Comparison of ENCODE assay signal across 28 mouse cellular contexts in the genomic region with DNA sequence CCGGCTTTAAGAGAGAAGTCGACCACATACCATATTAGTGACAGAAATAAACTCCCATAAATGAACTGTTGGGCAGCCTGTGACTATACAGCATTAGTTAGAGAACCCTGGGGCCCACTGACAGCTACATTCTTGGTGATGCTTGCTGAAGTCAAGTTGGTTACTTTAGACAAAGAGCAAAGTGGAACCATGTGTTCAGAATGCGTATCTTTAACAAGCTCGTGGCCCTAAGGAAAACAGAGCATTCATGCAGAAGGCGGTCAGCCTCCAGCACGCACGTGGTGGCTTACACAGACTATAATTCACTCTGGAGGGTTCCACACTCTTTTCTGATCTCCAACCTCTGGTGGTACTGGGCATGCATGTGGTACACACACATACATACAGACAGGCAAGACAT. TPM values are rescaled to one million over a fixed set of nuclear protein-coding genes. Genes with fewer than 3 reads are reported as not detected.
A peak's percentile ranks its signal among the peaks of the same experiment; 100 is the strongest.
DNase-seq lines count a peak whose midpoint lies in the region; ATAC-seq lines count a peak whose summit lies in the region.
"Had no signal": no experiment of that assay in that cellular context is flagged by ENCODE, and none has a peak within 500 bp of the region (broad histone marks: within the 10 kb centered on the region; RNA-seq: fewer than 3 reads in every experiment).

No protein-coding gene starts in this region.

- H3K36me3 ChIP-seq in embryonic facial prominence, embryonic 11.5 days (replicated peaks; ENCODE audit: control insufficient read depth, insufficient read depth, low read depth, low read length), result no peaks in the 10 kb centered on the region
- no peaks in the 10 kb centered on the region for H3K36me3 ChIP-seq in limb, embryonic 11.5 days (ENCODE audit: control insufficient read depth, insufficient read depth, low read length)
- H3K36me3 ChIP-seq: embryonic facial prominence, embryonic 13.5 days; heart, embryonic 13.5 days had no signal

- no peak overlapping the region for H3K27ac ChIP-seq in embryonic facial prominence, embryonic 11.5 days (replicated peaks; ENCODE audit: low read depth, low read length)
- no peak overlapping the region for H3K27ac ChIP-seq in limb, embryonic 11.5 days (replicated peaks; ENCODE audit: low read depth, low read length)
- H3K27ac ChIP-seq: embryonic facial prominence, embryonic 13.5 days; forebrain, embryonic 13.5 days; gastrocnemius, adult 2 months; heart, embryonic 13.5 days; hindbrain, embryonic 14.5 days; hindbrain, postnatal 0 days had no signal

- no peak for ATAC-seq in embryonic facial prominence, embryonic 11.5 days (replicated peaks; ENCODE audit: insufficient number of reproducible peaks, low FRiP score, low TSS enrichment, low read depth)
- ATAC-seq in limb, embryonic 11.5 days (ENCODE audit: insufficient number of reproducible peaks, low FRiP score, low TSS enrichment, low read depth), result 0 out of 2 replicates have a peak, but pooled peaks have one; percentile 13
- ATAC-seq: activated CD4-positive, CD25-positive, alpha-beta regulatory T cell, adult 4 months; forebrain, embryonic 13.5 days; forebrain, embryonic 16.5 days; hindbrain, postnatal 0 days; inflammation-experienced regulatory T-cells, adult 6 months had no signal

- no peaks in the 10 kb centered on the region for H3K9me3 ChIP-seq in embryonic facial prominence, embryonic 11.5 days (replicated peaks; ENCODE audit: control insufficient read depth, low read length)
- no peaks in the 10 kb centered on the region for H3K9me3 ChIP-seq in limb, embryonic 11.5 days (ENCODE audit: control insufficient read depth, low read length)
- H3K9me3 ChIP-seq: embryonic facial prominence, embryonic 13.5 days; forebrain, embryonic 13.5 days; heart, embryonic 13.5 days had no signal

- no peak overlapping the region for H3K4me3 ChIP-seq in embryonic facial prominence, embryonic 11.5 days (ENCODE audit: low read depth, low read length)
- H3K4me3 ChIP-seq in limb, embryonic 11.5 days (ENCODE audit: low read depth, low read length), result no peak overlapping the region
- H3K4me3 ChIP-seq: embryonic facial prominence, embryonic 13.5 days; erythroblast, embryonic 14.5 days; forebrain, embryonic 13.5 days; gastrocnemius, adult 2 months; heart, embryonic 13.5 days had no signal

- H3K4me2 ChIP-seq in embryonic facial prominence, embryonic 11.5 days (ENCODE audit: low read depth, low read length), result no peak overlapping the region
- H3K4me2 ChIP-seq in limb, embryonic 11.5 days (ENCODE audit: low read depth, severe bottlenecking), result no peak overlapping the region
- H3K4me2 ChIP-seq: embryonic facial prominence, embryonic 13.5 days; forebrain, embryonic 13.5 days; heart, embryonic 13.5 days; hindbrain, embryonic 14.5 days had no signal

- no peak overlapping the region for H3K9ac ChIP-seq in embryonic facial prominence, embryonic 11.5 days (replicated peaks; ENCODE audit: low read length)
- H3K9ac ChIP-seq in limb, embryonic 11.5 days (ENCODE audit: low read length), result no peak overlapping the region
- H3K9ac ChIP-seq: embryonic facial prominence, embryonic 13.5 days; forebrain, embryonic 13.5 days; heart, embryonic 13.5 days; hindbrain, embryonic 14.5 days had no signal

- peak; percentile 55 for DNase-seq in embryo, embryonic 10 days (ENCODE audit: low spot score)
- no peak for DNase-seq in embryo, embryonic 9.5 days (ENCODE audit: extremely low spot score)
- peak; percentile 38 for DNase-seq in embryo, embryonic 10.5 days (ENCODE audit: low spot score)
- peak; percentile 76 for DNase-seq in embryonic facial prominence, embryonic 11.5 days (ENCODE audit: low spot score)
- DNase-seq in limb, embryonic 11.5 days (ENCODE audit: low spot score), result peak; percentile 33
- no peak for DNase-seq in kidney, postnatal 4 days
- no peak for DNase-seq in yolk sac, embryonic 10.5 days (ENCODE audit: low spot score)
- no peak for DNase-seq in lung, adult 18-20 months
- DNase-seq: adrenal gland, adult 8-10 months; adrenal gland, postnatal 25 days; cerebellum, adult 11-12 months; cerebellum, adult 8-10 months; cerebellum, postnatal 10 days; cerebellum, postnatal 36 days; gastrocnemius, adult 2 months; gastrocnemius, postnatal 14 days; heart, adult 18-20 months; heart, postnatal 14 days; heart, postnatal 4 days had no signal

- 36% methylated on average over 7 of the region's 7 CpGs for WGBS in embryonic facial prominence, embryonic 11.5 days
- 28% methylated on average over 7 of the region's 7 CpGs for WGBS in limb, embryonic 11.5 days

- H3K27me3 ChIP-seq in embryonic facial prominence, embryonic 11.5 days (ENCODE audit: control insufficient read depth, insufficient read depth, low read length), result no peaks in the 10 kb centered on the region
- H3K27me3 ChIP-seq in limb, embryonic 11.5 days (ENCODE audit: control insufficient read depth, insufficient read depth, low read length), result no peaks in the 10 kb centered on the region
- H3K27me3 ChIP-seq: embryonic facial prominence, embryonic 13.5 days; forebrain, embryonic 13.5 days; heart, embryonic 13.5 days had no signal

- H3K4me1 ChIP-seq in embryonic facial prominence, embryonic 11.5 days (ENCODE audit: control insufficient read depth, insufficient read depth, low read length), result no peaks in the 10 kb centered on the region
- no peaks in the 10 kb centered on the region for H3K4me1 ChIP-seq in limb, embryonic 11.5 days (ENCODE audit: control insufficient read depth, insufficient read depth, low read length)
- H3K4me1 ChIP-seq: forebrain, embryonic 13.5 days had no signal

RNA-seq across cellular contexts. Expression of a gene that starts 26.6 kb away (rescaled TPM):
- polyA plus RNA-seq in embryonic facial prominence, embryonic 11.5 days (2014; fragmentation: Nextera tagmentation; extraction: Ambion mirVana), result 15.1 and 16.0 TPM in 2 replicates
- 13.0 and 15.2 TPM in 2 replicates for polyA plus RNA-seq in limb, embryonic 11.5 days (2014; fragmentation: Nextera tagmentation; extraction: Ambion mirVana)

Comparison
In these comparisons a context has a peak if more than half of its experiments do, and no peak if none do; other contexts are left out.
1. DNase-seq: peak in embryo, embryonic 10 days (single experiment), embryo, embryonic 10.5 days (single experiment), embryonic facial prominence, embryonic 11.5 days (single experiment) and limb, embryonic 11.5 days (single experiment); none in embryo, embryonic 9.5 days (single experiment), kidney, postnatal 4 days (0 of 2), yolk sac, embryonic 10.5 days (single experiment) and lung, adult 18-20 months (0 of 2).